Mouse (Mus musculus) brain, embryonic 14.5 days (tissue): ENCODE data around the gene Zcchc24. TPM values are rescaled to one million over a fixed set of nuclear protein-coding genes. Genes with fewer than 3 reads are reported as not detected.
A peak's percentile ranks its signal among the peaks of the same experiment; 100 is the strongest.

Experiments used
- DNase-seq: peaks from one replicate; pipeline ENCODE4 v3.0.0-alpha.2; 2011; ENCODE audit warnings: low read depth
- CTCF ChIP-seq: fragments of 200-500 bp; IDR thresholded peaks from 2 replicates; pipeline ENCODE4 v1.5.1; 2012; ENCODE audit warnings: inconsistent platforms, mild to moderate bottlenecking, moderate library complexity, borderline replicate concordance; ENCODE audit not compliant: insufficient read depth, insufficient read length; ENCODE audit errors: extremely low read depth
- POLR2A ChIP-seq: fragments of 200-500 bp; IDR thresholded peaks from 2 replicates; pipeline ENCODE4 v1.6.1; 2012; ENCODE audit warnings: mild to moderate bottlenecking, inconsistent platforms, borderline replicate concordance; ENCODE audit not compliant: poor library complexity, insufficient read depth, insufficient read length, severe bottlenecking; ENCODE audit errors: extremely low read depth
- polyA plus RNA-seq: library from polyadenylated mRNA; depleted of rRNA; stranded (reverse); fragments of >200 nt; gene quantifications from 2 replicates; pipeline ENCODE4 v1.2.3, GENCODE M21; 2012

The Zcchc24 gene
- polyA plus RNA-seq, 1 experiment, result 19.6 TPM

DNA sequence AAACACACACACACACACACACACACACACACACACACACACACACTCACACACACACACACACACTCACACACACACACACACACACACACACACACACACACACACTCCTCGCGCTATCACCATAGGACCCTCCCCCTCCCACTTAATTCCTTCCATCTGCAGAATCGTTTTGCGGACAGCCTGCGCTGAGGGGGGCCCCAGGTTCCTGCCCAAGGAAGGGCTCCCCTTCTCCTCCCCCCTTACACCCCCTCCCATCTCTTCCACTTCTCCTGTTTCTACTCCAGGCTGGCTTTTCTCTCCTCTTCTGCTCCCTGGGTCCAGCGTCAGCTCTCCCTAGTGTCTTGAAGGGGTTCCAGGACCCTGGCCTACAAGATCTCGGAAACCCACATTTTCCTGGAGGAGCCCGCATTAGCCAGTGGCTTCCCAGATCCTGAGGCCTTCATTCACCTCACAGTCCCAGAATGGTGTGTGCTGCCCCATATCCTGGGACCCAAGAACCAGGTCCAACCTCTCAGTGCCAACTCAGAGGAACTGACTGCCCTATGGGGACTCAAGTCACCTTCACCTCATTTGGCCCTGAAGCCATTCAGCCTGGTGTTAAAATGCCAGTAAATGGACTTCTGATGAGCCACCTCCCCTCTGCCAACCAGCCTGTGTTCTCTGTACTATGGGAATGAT lies 927 bp upstream of the Zcchc24 start:
- TF ChIP-seq CTCF (no peak), POLR2A (no peak)
- peak; percentile 64 for DNase-seq

DNA sequence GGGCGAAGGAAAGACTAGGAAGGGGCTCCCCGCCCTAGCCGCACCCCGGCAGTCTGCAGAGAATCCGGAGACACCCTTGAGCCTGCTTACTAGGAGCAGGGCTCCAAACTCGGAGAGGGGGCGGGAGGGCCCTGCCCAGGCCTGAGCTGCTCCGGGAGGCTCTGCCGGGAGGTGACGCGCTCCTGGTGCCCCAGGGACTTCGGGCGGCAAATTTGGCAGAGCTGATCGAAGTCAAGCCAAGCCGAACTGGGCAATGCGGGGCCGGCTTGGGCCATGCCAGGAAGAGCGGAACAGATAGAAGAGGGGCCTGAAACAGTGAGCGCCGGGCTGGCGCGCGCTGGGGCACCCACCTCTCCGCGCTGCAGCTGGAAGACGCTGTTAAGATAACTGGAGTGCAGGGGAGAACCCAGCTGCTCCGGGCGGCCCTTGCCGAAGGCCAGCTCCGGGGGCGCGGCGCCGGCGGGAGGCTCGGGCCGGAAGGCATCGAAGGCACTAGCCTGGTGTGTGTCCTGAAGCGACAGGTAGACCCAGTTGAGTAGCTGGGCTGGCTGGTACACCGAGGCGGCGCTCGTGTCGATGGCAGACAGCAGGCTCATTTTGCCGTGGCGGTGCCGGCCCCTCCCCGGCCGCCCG lies 462 bp downstream of the Zcchc24 start:
- TF ChIP-seq POLR2A, result no peak
- no peak for TF ChIP-seq CTCF
- DNase-seq, result peak; percentile 52

DNA sequence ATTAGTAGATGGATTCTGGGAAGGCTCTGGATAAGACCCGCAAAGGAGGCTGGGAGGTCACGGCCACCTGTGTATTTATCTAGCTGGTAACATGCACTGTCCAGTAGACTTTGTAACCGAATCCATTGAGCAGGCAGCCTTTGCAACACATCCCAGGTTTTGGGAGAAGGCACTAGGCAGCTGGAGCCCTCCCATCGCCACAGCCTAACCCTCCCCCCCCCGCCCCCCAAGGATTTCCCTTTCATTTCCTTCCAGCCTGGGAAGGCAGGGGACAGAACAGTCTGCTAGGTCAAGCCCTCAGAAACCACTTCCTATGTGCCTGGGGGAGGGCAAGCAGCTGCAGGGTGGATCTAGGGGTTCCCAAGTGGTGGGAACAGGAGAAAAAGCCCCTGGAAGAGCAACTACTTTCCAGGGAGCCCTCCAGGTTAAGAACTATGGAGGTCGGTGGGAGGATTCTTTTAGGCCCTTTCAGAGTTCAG lies 1.1 kb downstream of the Zcchc24 start:
- TF ChIP-seq CTCF, result no peak
- no peak for TF ChIP-seq POLR2A
- DNase-seq, result peak; percentile 32

DNA sequence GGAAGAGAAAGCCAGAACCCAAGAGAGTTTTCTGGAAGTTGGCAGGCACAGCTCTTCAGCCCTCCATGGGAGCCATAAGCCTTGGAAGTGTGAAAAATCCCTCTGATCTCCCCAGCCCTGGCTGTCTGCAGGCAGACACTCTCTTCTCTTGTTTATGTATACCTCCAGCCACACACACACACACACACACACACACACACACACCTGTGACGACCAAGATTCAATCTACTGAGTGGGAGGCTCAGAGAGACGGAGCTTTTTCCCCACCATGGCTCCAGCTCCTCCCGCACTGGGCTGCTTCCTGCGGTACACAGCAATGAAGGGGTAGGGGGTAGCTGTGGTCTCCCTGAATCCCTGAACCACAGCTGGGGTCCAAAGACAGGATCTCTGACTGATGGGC lies 2.4 kb downstream of the Zcchc24 start:
- no peak for TF ChIP-seq POLR2A
- no peak for TF ChIP-seq CTCF
- DNase-seq, result no peak

DNA sequence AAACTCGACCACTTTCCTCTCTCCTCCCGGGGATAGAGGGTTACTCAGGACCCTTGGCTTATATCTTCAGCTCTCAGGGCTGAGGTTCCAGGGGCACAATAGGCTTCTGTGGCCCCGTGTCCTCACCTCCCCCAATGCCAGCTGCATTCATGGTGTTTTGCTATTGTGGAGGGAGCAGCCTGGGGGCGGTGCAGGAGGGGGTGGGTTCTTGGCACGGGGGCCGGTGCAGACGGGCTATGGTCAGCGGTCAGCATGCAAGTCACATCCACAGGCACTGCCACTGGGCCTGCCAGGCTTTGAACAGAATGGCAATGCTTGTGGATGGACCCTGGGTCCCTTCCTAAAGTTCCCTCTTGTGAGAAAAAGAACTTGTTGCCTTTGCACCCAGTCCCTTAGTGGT lies 2.9 kb downstream of the Zcchc24 start:
- TF ChIP-seq CTCF, result no peak
- no peak for TF ChIP-seq POLR2A
- DNase-seq, result peak; percentile 88

DNA sequence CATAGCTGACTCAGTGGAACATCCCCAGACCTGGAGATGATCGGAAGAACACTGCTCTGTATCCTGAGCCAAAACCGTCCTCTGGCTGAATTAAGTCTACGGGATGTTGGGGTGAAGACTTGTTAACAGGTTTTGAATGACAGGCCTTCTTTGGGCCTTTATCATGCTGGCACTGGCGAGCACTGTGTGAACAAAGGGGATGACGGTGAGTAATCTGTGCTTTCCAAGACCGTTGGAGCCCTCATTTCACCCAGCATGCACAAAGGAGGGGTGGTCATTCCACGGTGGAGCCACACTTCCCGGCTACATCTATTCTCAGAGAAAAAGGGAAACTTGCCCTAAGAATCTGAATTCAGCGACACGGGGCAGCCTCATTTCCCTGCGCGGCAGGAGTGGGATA lies 3.7 kb downstream of the Zcchc24 start:
- TF ChIP-seq CTCF (no peak), POLR2A (no peak)
- peak; percentile 61 for DNase-seq

DNA sequence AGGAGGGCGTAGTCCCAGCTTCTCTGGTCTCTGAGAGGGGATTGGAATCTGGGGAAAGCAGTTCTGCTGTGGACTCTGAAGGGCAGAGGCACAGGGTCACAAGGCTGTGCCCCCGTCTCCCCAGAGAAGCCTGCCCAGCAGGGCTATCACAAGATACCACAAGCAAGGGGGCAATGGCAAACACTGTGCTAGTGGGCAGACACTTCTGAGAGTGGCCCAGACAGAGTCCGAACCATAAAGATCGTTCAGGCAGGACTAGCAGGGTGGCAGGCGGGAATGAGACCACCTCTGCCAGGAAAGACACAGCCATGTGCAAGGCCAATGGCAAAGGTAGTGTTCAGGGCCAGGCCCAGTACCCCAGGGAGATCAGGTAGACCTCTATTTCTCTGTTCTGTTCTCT lies 7.7 kb downstream of the Zcchc24 start:
- TF ChIP-seq POLR2A (no peak), CTCF (no peak)
- DNase-seq, result no peak

DNA sequence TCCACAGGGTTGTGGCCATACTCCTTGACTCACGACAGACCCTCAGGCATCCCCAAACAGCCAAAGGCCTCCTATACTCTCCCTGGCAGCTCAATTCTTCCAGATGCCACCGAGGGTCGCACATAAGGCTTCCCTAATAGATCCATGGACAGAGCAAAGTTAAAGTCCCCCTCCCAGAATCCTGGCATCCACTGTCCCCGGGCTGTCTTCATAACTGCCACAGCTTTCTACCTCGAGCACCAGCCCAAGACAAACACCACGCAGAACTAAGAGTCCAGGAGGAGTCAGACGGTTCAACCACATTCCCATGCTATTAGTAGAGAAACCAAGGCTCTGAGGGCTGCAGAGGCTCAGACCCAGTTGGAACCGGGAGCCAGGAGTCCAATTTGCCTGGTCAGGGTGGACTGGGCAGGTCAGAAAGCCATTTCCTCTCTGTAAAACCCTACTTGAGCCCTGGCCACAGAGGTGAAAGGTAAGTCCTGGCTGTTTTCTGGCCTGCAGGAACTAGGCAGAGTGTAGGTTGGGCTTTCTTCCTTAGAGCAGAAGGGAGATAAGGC lies 8.8 kb downstream of the Zcchc24 start:
- DNase-seq, result no peak
- TF ChIP-seq CTCF (no peak), POLR2A (no peak)

DNA sequence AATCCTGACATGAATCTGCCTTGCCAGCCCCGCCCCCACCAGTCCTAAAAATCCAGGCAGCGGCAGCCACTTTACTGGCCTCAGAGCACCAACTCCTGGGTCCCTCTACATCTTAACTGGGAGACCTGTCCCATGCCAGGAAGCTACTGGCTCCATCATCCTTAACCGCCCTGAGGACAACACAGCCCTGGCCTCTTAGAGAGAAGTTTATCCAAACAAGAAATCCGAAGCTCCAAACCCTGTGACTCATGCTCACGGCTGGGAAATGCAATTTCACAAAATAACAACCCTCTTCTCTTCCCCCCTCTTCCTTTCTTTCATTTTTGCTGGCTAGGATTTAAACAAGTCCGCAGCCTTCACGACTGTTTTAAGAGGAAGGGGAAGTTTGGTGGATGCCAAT lies 9.3 kb downstream of the Zcchc24 start:
- TF ChIP-seq CTCF (no peak), POLR2A (no peak)
- no peak for DNase-seq

DNA sequence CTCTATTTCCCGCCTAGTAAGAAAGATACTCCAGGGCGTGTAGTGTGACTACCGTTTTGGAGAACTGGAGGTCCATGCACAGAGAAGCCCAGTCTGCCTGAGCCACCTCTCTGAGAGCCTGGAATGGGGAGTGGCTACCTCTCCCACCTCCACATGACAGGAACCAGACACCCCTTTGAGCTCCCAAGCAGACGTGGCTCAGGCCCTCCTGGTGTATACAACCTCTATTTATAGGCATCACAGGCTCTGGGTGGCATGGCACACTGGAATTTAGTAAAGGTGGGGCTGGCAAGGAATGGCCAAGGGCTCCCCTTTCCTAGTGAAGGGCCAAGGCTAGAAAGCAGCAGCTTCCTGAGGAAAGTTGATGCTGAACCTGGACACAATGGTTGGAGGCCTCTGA lies 10.9 kb downstream of the Zcchc24 start:
- no peak for TF ChIP-seq POLR2A
- TF ChIP-seq CTCF, result no peak
- no peak for DNase-seq

DNA sequence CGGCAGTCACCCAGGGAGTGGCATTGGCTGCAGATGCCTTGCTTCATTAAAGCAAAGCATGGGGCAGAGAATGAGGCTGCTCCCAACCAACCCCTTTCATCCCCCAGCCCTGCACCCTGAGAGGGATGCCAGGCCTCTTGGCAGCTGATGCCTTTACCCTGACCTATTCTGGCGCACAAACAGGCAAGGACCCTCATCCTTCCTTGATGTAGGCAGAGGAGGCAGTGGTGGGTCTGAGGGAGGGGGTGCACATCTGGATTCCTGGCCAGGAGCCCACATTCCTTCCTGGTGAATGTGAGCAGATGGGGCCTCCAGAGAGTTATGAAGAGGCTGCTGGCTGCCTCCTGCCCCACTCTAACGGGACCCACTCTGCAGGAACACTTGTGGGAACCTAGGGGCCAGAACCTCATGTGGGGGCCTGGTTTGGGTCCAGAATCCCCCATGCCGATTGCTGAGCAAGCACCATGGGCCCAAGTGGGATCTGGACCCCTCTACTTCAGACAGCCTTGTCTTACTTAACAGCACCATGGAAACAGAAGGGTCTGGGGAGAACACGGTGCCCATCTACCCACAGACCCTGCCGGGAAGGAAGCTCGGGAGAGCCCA lies 12.4 kb downstream of the Zcchc24 start:
- TF ChIP-seq CTCF (no peak), POLR2A (no peak)
- DNase-seq, result peak; percentile 49
